Mouse (Mus musculus): ENCODE data around the gene 6820408C15Rik.

GRCm38 (mm10) chr2:152398691-152399090 is 16.7 kb upstream of the 6820408C15Rik start:
- no peak for TF ChIP-seq CHD2 (IDR thresholded peaks at IDR 0.05; ENCODE audit: low read depth, low read length)
- TF ChIP-seq ZNF384 (IDR thresholded peaks at IDR 0.05; ENCODE audit: low read depth, low read length): no peak
- 0 out of 2 replicates have a peak, but pooled peaks have one; percentile 30 for TF ChIP-seq MAFK (IDR thresholded peaks at IDR 0.05; ENCODE audit: insufficient read depth, low read depth, low read length)

All from ES-E14 (cell line).